In the genomic region with DNA sequence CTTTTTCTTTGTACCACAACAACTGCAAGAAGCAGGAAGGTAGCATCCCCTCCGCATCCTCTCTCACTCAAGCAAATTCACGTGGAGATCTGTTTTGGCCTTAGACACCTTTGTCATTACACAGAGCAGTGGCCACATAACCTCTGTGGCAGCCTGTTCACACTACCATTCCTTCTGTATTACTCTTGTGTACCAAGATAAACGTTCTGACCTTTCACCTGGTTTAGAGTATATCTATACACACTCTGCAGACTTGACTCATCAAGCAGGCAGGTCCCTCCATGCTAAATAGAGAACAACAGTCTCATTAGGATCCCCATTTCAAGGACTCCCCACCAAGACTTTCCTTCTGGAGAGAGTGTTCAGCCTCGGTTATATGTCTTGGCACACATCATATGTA, we compare ENCODE assay signal across 25 mouse cellular contexts. TPM values are rescaled to one million over a fixed set of nuclear protein-coding genes. Genes with fewer than 3 reads are reported as not detected.
DNase-seq lines count a peak whose midpoint lies in the region; ATAC-seq and TF ChIP-seq lines count a peak whose summit lies in the region.
"Had no signal": no experiment of that assay in that cellular context is flagged by ENCODE, and none has a peak within 500 bp of the region (broad histone marks: within the 10 kb centered on the region; RNA-seq: fewer than 3 reads in every experiment).

No protein-coding gene starts in this region.

- no peak overlapping the region for H3K9ac ChIP-seq in heart, postnatal 0 days (replicated peaks; ENCODE audit: low read depth, low read length)
- no peak overlapping the region for H3K9ac ChIP-seq in stomach, postnatal 0 days (ENCODE audit: low read length)
- H3K9ac ChIP-seq: embryonic facial prominence, embryonic 13.5 days; embryonic facial prominence, embryonic 15.5 days; forebrain, embryonic 12.5 days had no signal

- TF ChIP-seq EP300 in heart, postnatal 0 days (IDR thresholded peaks at IDR 0.05; ENCODE audit: low read depth) = no peak
- TF ChIP-seq EP300 in stomach, postnatal 0 days (optimal IDR thresholded peaks at IDR 0.05) = no peak

- no peaks in the 10 kb centered on the region for H3K9me3 ChIP-seq in heart, postnatal 0 days (replicated peaks; ENCODE audit: control insufficient read depth, low read length)
- no peaks in the 10 kb centered on the region for H3K9me3 ChIP-seq in stomach, postnatal 0 days (ENCODE audit: control insufficient read depth, low read length)
- H3K9me3 ChIP-seq: embryonic facial prominence, embryonic 13.5 days; embryonic facial prominence, embryonic 15.5 days; forebrain, embryonic 10.5 days; forebrain, embryonic 12.5 days had no signal

- peak; percentile 60 for ATAC-seq in heart, postnatal 0 days (ENCODE audit: insufficient read depth, low read depth)
- ATAC-seq in stomach, postnatal 0 days (ENCODE audit: low FRiP score, low TSS enrichment) = peak; percentile 61; the same call in 1 of the 2 replicates
- ATAC-seq: forebrain, embryonic 14.5 days; forebrain, embryonic 16.5 days had no signal

- no peaks in the 10 kb centered on the region for H3K4me1 ChIP-seq in heart, postnatal 0 days (ENCODE audit: control insufficient read depth, insufficient read depth)
- no peaks in the 10 kb centered on the region for H3K4me1 ChIP-seq in stomach, postnatal 0 days (replicated peaks; ENCODE audit: control insufficient read depth, insufficient read depth)
- H3K4me1 ChIP-seq: embryonic facial prominence, embryonic 13.5 days; embryonic facial prominence, embryonic 15.5 days; forebrain, embryonic 10.5 days; forebrain, embryonic 12.5 days had no signal

- TF ChIP-seq CTCF in heart, postnatal 0 days (IDR thresholded peaks at IDR 0.05; ENCODE audit: low read depth) = no peak
- no peak for TF ChIP-seq CTCF in stomach, postnatal 0 days (IDR thresholded peaks at IDR 0.05; ENCODE audit: low read depth)

- H3K27ac ChIP-seq in heart, postnatal 0 days (ENCODE audit: low read depth) = no peak overlapping the region
- H3K27ac ChIP-seq in stomach, postnatal 0 days (replicated peaks) = no peak overlapping the region
- H3K27ac ChIP-seq: embryonic facial prominence, embryonic 13.5 days; embryonic facial prominence, embryonic 15.5 days; forebrain, embryonic 10.5 days; forebrain, embryonic 12.5 days had no signal

- no peak overlapping the region for H3K4me2 ChIP-seq in heart, postnatal 0 days (ENCODE audit: low read depth, low read length)
- no peak overlapping the region for H3K4me2 ChIP-seq in stomach, postnatal 0 days (replicated peaks; ENCODE audit: low read depth)
- H3K4me2 ChIP-seq: embryonic facial prominence, embryonic 13.5 days; embryonic facial prominence, embryonic 15.5 days; forebrain, embryonic 12.5 days had no signal

- WGBS in heart, postnatal 0 days = 54% methylated on average over 4 of the region's 4 CpGs
- WGBS in stomach, postnatal 0 days = 57% methylated on average over 4 of the region's 4 CpGs

- no peaks in the 10 kb centered on the region for H3K36me3 ChIP-seq in heart, postnatal 0 days (replicated peaks; ENCODE audit: control insufficient read depth, insufficient read depth, low read length)
- H3K36me3 ChIP-seq in stomach, postnatal 0 days (ENCODE audit: control insufficient read depth, insufficient read depth, low read length) = no peaks in the 10 kb centered on the region
- H3K36me3 ChIP-seq: embryonic facial prominence, embryonic 13.5 days; embryonic facial prominence, embryonic 15.5 days; forebrain, embryonic 10.5 days; forebrain, embryonic 12.5 days had no signal

- H3K27me3 ChIP-seq in heart, postnatal 0 days (ENCODE audit: control insufficient read depth, insufficient read depth, low read length) = no peaks in the 10 kb centered on the region
- H3K27me3 ChIP-seq in stomach, postnatal 0 days (ENCODE audit: control insufficient read depth, insufficient read depth, low read length) = no peaks in the 10 kb centered on the region
- H3K27me3 ChIP-seq: embryonic facial prominence, embryonic 13.5 days; embryonic facial prominence, embryonic 15.5 days; forebrain, embryonic 12.5 days had no signal

- H3K4me3 ChIP-seq in heart, postnatal 0 days (ENCODE audit: low read depth, low read length) = no peak overlapping the region
- no peak overlapping the region for H3K4me3 ChIP-seq in stomach, postnatal 0 days (ENCODE audit: low read depth, low read length)
- H3K4me3 ChIP-seq: embryonic facial prominence, embryonic 13.5 days; embryonic facial prominence, embryonic 15.5 days; erythroblast, embryonic 14.5 days; forebrain, embryonic 10.5 days; forebrain, embryonic 12.5 days had no signal

- DNase-seq in heart, postnatal 0 days (ENCODE audit: low spot score) = peak; percentile 14
- DNase-seq in heart, adult 9 months (ENCODE audit: low spot score in 2 of 2) = no peak
- DNase-seq in 3T3-L1 (ENCODE audit: low read depth, low spot score) = peak; percentile 25
- DNase-seq in stomach, postnatal 0 days (ENCODE audit: low spot score) = no peak
- no peak for DNase-seq in ovary, postnatal 14 days (ENCODE audit: low spot score)
- DNase-seq: adrenal gland, adult 2 months; adrenal gland, postnatal 10 days; adrenal gland, postnatal 25 days; cerebellum, adult 11 months; cerebellum, adult 18-20 months; cerebellum, adult 8-10 months; cerebellum, adult 9-11 months; cerebellum, postnatal 14 days; cerebellum, postnatal 36 days; embryo, embryonic 11 days had no signal

RNA-seq across cellular contexts. Expression of a gene that starts 16.0 kb away (rescaled TPM):
- 5.9 TPM in 1 of 2 replicates, not detected in the other for total RNA-seq in heart, postnatal 0 days (2014; rRNA removed; ENCODE audit: low replicate concordance)
- polyA plus RNA-seq in heart, postnatal 0 days (2015; fragmentation: Nextera tagmentation; extraction: Ambion mirVana) = 0.19 and 0.29 TPM in 2 replicates
- 14.4 and 14.9 TPM in 2 replicates for polyA plus RNA-seq in stomach, postnatal 0 days (2015; fragmentation: Nextera tagmentation; extraction: Ambion mirVana)
- total RNA-seq: adrenal gland, adult 2 months; adrenal gland, postnatal 25 days; common myeloid progenitor, adult 5-6 weeks; MEL had no signal
- polyA plus RNA-seq: adrenal gland, adult 2 months; embryonic facial prominence, embryonic 11.5 days; erythroblast, embryonic 14.5 days; forebrain, embryonic 10.5 days; forebrain, embryonic 12.5 days; forebrain, embryonic 14.5 days; forebrain, embryonic 16.5 days had no signal

RNA-seq across cellular contexts. Expression of a gene that starts 49.0 kb away (rescaled TPM):
- 0.34 TPM in 1 of 2 replicates, not detected in the other for total RNA-seq in heart, postnatal 0 days (2014; rRNA removed; ENCODE audit: low replicate concordance)
- polyA plus RNA-seq in heart, postnatal 0 days (2015; fragmentation: Nextera tagmentation; extraction: Ambion mirVana) = 0.04 and 0.10 TPM in 2 replicates
- polyA plus RNA-seq in stomach, postnatal 0 days (2015; fragmentation: Nextera tagmentation; extraction: Ambion mirVana) = 3.2 and 3.3 TPM in 2 replicates
- total RNA-seq: adrenal gland, adult 2 months; adrenal gland, postnatal 25 days; common myeloid progenitor, adult 5-6 weeks; MEL had no signal
- polyA plus RNA-seq: adrenal gland, adult 2 months; embryonic facial prominence, embryonic 13.5 days; erythroblast, embryonic 14.5 days; forebrain, embryonic 12.5 days; forebrain, embryonic 14.5 days; forebrain, embryonic 16.5 days had no signal

Comparison
In these comparisons a context has a peak if more than half of its experiments do, and no peak if none do; other contexts are left out.
1. DNase-seq: peak in heart, postnatal 0 days (single experiment) and 3T3-L1 (single experiment); none in heart, adult 9 months (0 of 2), stomach, postnatal 0 days (single experiment) and ovary, postnatal 14 days (single experiment).
2. RNA of a gene that starts 16.0 kb away (polyA plus RNA-seq): 14.4 to 14.9 TPM in stomach, postnatal 0 days; 0.19 to 0.29 TPM in heart, postnatal 0 days; every median in the first group is over 10 times any median in the second.